Mouse (Mus musculus) heart, adult 2 months (tissue): ENCODE results near the gene Usp29.

Experiments
- CTCF ChIP-seq: fragments of 200-600 bp; IDR thresholded peaks from 2 replicates; pipeline ENCODE4 v1.8.1; 2022; ENCODE audit warnings: antibody characterized with exemption, mild to moderate bottlenecking, moderate library complexity
- EP300 ChIP-seq: fragments of 200-500 bp; IDR thresholded peaks from 2 replicates; pipeline ENCODE4 v1.6.1; 2011; ENCODE audit warnings: low read depth, low read length, control low read depth; ENCODE audit not compliant: insufficient read depth
- POLR2A ChIP-seq: fragments of 200-500 bp; IDR thresholded peaks from 2 replicates; pipeline ENCODE4 v1.6.1; 2011; ENCODE audit warnings: mild to moderate bottlenecking, low read depth, low read length, control low read depth; ENCODE audit not compliant: insufficient read depth

- no peak for TF ChIP-seq CTCF
- no peak for TF ChIP-seq EP300
- TF ChIP-seq POLR2A = no peak
These were observed 98.8 kb downstream of the Usp29 start for GRCm38 (mm10) chr7:6829148-6829547.
